Mouse (Mus musculus) CH12.LX (cell line): ENCODE results near the gene Mmrn1. TPM values are rescaled to one million over a fixed set of nuclear protein-coding genes. Genes with fewer than 3 reads are reported as not detected.

Experiments
- DNase-seq: peaks from one replicate; pipeline ENCODE4 v3.0.0-alpha.2; 2013; ENCODE audit errors: extremely low read depth
- H3K27ac ChIP-seq: 2 replicates; pipeline ENCODE4 v1.5.1; 2012; ENCODE audit warnings: low read depth, mild to moderate bottlenecking, control low read depth, moderate library complexity; ENCODE audit not compliant: insufficient read depth
- H3K27me3 ChIP-seq: replicated peaks from 2 replicates; pipeline ENCODE3; 2012; ENCODE audit warnings: inconsistent platforms
- H3K36me3 ChIP-seq, 2 experiments: replicated peaks in 1 of 2; 2 replicates each; pipeline versions ENCODE3 to v1.6.1; 2012; ENCODE audit warnings: inconsistent platforms in 1 of 2, low read length in 1 of 2, mild to moderate bottlenecking in 1 of 2, mixed read lengths in 1 of 2, moderate library complexity in 1 of 2; ENCODE audit not compliant: control insufficient read depth in 1 of 2, insufficient read depth in 1 of 2
- H3K4me1 ChIP-seq, 2 experiments: 2 replicates each; pipeline ENCODE4 v1.6.1; 2012; ENCODE audit warnings: inconsistent platforms in 1 of 2, moderate library complexity in 1 of 2; ENCODE audit not compliant: insufficient read depth in 2 of 2, control insufficient read depth in 1 of 2
- H3K4me2 ChIP-seq: 2 replicates; pipeline ENCODE4 v1.6.1; 2012; ENCODE audit warnings: low read depth, mild to moderate bottlenecking, control low read depth; ENCODE audit not compliant: poor library complexity, insufficient read depth, severe bottlenecking
- H3K4me3 ChIP-seq, 3 experiments: fragments of 150-350 bp in 1 of 3; sonication (generic) in 1 of 3; replicated peaks in 1 of 3; 2 replicates each; pipeline versions ENCODE3 to v1.5.1; 2011 to 2012; ENCODE audit warnings: low read depth in 2 of 3, low read length in 2 of 3, mild to moderate bottlenecking in 2 of 3, moderate library complexity in 2 of 3, control low read depth in 1 of 3, improper control_type of control experiment in 1 of 3, inconsistent platforms in 1 of 3, mixed read lengths in 1 of 3; ENCODE audit not compliant: poor library complexity in 1 of 3
- H3K79me2 ChIP-seq: replicated peaks from 2 replicates; pipeline ENCODE4 v1.6.1; 2012; ENCODE audit warnings: mild to moderate bottlenecking, moderate library complexity; ENCODE audit not compliant: control insufficient read depth, poor library complexity, insufficient read depth, severe bottlenecking; ENCODE audit errors: extremely low read depth
- H3K9ac ChIP-seq: 2 replicates; pipeline ENCODE4 v1.6.1; 2012; ENCODE audit warnings: low read depth, mild to moderate bottlenecking, control low read depth, moderate library complexity; ENCODE audit not compliant: insufficient read depth
- H3K9me3 ChIP-seq: replicated peaks from 2 replicates; pipeline ENCODE3; 2012; ENCODE audit warnings: low read length, inconsistent platforms, mixed read lengths
- CHD1 ChIP-seq: IDR thresholded peaks from 2 replicates; pipeline ENCODE4 v1.6.1; 2012; ENCODE audit warnings: low read depth, low read length, improper control_type of control experiment, inconsistent platforms
- CTCF ChIP-seq, 2 experiments: IDR thresholded peaks in 1 of 2; conservative IDR thresholded peaks in 1 of 2; 2 replicates each; pipeline ENCODE4 v1.5.1; 2011 to 2012; ENCODE audit warnings: low read depth in 2 of 2, low read length in 2 of 2, improper control_type of control experiment in 1 of 2, inconsistent platforms in 1 of 2, mild to moderate bottlenecking in 1 of 2, moderate library complexity in 1 of 2
- ELF1 ChIP-seq: IDR thresholded peaks from 2 replicates; pipeline ENCODE4 v1.6.1; 2014; ENCODE audit warnings: low read depth, mild to moderate bottlenecking, inconsistent platforms, low read length, improper control_type of control experiment
- EP300 ChIP-seq: IDR thresholded peaks from 2 replicates; pipeline ENCODE4 v1.6.1; 2011; ENCODE audit warnings: low read length, improper control_type of control experiment
- ETS1 ChIP-seq: conservative IDR thresholded peaks from 2 replicates; pipeline ENCODE4 v1.6.1; 2012; ENCODE audit warnings: low read depth, mild to moderate bottlenecking, inconsistent platforms, low read length, improper control_type of control experiment, moderate library complexity
- HCFC1 ChIP-seq: IDR thresholded peaks from 2 replicates; pipeline ENCODE4 v1.6.1; 2012; ENCODE audit warnings: low read depth, mild to moderate bottlenecking, inconsistent platforms, low read length, improper control_type of control experiment
- JUN ChIP-seq: IDR thresholded peaks from 2 replicates; pipeline ENCODE4 v1.6.1; 2011; ENCODE audit warnings: low read depth, mild to moderate bottlenecking, low read length, improper control_type of control experiment, moderate library complexity; ENCODE audit not compliant: insufficient read depth
- MAFK ChIP-seq: IDR thresholded peaks from 2 replicates; pipeline ENCODE4 v1.6.1; 2011; ENCODE audit warnings: low read length, improper control_type of control experiment; ENCODE audit not compliant: insufficient replicate concordance
- MEF2A ChIP-seq: IDR thresholded peaks from 2 replicates; pipeline ENCODE4 v1.6.1; 2014; ENCODE audit warnings: low read depth, mild to moderate bottlenecking, inconsistent platforms, low read length, improper control_type of control experiment, borderline replicate concordance
- MXI1 ChIP-seq: IDR thresholded peaks from 2 replicates; pipeline ENCODE4 v1.6.1; 2011; ENCODE audit warnings: mild to moderate bottlenecking, low read depth, low read length, improper control_type of control experiment
- MYC ChIP-seq: IDR thresholded peaks from 2 replicates; pipeline ENCODE4 v1.6.1; 2011; ENCODE audit warnings: low read depth, mild to moderate bottlenecking, improper control_type of control experiment, low read length
- PAX5 ChIP-seq: IDR thresholded peaks from 2 replicates; pipeline ENCODE4 v1.6.1; 2012; ENCODE audit warnings: low read length, inconsistent platforms, mixed read lengths
- POLR2A ChIP-seq: IDR thresholded peaks from 2 replicates; pipeline ENCODE4 v1.6.1; 2011; ENCODE audit warnings: low read depth, mild to moderate bottlenecking, improper control_type of control experiment, low read length
- POLR2AphosphoS2 ChIP-seq: IDR thresholded peaks from 2 replicates; pipeline ENCODE4 v1.6.1; 2011; ENCODE audit warnings: low read depth, low read length, improper control_type of control experiment
- RCOR1 ChIP-seq: conservative IDR thresholded peaks from 2 replicates; pipeline ENCODE4 v1.6.1; 2012; ENCODE audit warnings: low read depth, mild to moderate bottlenecking, inconsistent platforms, low read length, improper control_type of control experiment
- SMC3 ChIP-seq: IDR thresholded peaks from 2 replicates; pipeline ENCODE4 v1.6.1; 2011; ENCODE audit warnings: low read depth, low read length, improper control_type of control experiment
- TBP ChIP-seq: conservative IDR thresholded peaks from 2 replicates; pipeline ENCODE4 v1.6.1; 2011; ENCODE audit warnings: low read depth, low read length, improper control_type of control experiment
- TCF12 ChIP-seq: IDR thresholded peaks from 2 replicates; pipeline ENCODE4 v1.6.1; 2014; ENCODE audit warnings: low read depth, mild to moderate bottlenecking, inconsistent platforms, low read length, improper control_type of control experiment
- ZC3H11A ChIP-seq: IDR thresholded peaks from 2 replicates; pipeline ENCODE4 v1.6.1; 2012; ENCODE audit warnings: low read depth, mild to moderate bottlenecking, inconsistent platforms, low read length, improper control_type of control experiment
- dilution Hi-C: fragments of 300-500 bp; cut with MboI; formaldehyde crosslinking; loops from 2 replicates; pipeline ENCODE4 v1.14.3; 2020; ENCODE audit warnings: low sequenced_read_pairs; ENCODE audit not compliant: extremely low pct_unique_long_range_greater_than_20kb, extremely low pct_ligation_motif_present
- in situ Hi-C: fragments of 300-500 bp; cut with MboI; formaldehyde crosslinking; loops from 3 replicates; pipeline ENCODE4 v1.14.3; 2019; ENCODE audit warnings: low sequenced_read_pairs, low pct_ligation_motif_present, low pct_unique_long_range_greater_than_20kb, mixed read lengths
- polyA plus RNA-seq: library from polyadenylated mRNA; unstranded; fragments of >175 nt; gene quantifications from 2 replicates; pipeline ENCODE4 v1.2.1, GENCODE M21; 2012; ENCODE audit warnings: low read depth; ENCODE audit not compliant: insufficient read length
- total RNA-seq, 2 experiments: library from RNA; depleted of rRNA; stranded (reverse); fragments of 300-350 nt in 1 of 2; fragments of >200 nt in 1 of 2; gene quantifications; 2 replicates each; pipeline ENCODE4 v1.2.3; 2012 to 2014

Mmrn1 gene
- total and polyA plus RNA-seq, 3 experiments: not detected

DNA sequence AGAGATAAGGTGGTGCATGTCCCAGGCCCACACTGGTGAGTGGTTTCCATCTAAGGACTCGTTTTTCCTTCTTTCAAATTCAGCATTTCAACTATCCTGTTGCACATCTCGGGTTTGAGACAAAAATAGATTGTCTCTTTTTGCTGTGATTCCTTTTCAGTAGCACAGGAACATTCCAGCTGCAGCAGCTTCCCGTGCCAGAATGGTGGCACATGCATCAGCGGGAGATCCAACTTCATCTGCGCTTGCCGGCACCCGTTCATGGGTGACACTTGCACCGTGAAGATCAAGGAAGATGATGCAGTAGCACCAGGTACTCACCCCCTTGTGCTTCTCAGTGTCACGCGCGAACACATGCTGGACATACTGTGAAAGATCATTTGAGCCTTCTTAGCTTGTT lies 62.1 kb downstream of the Mmrn1 start:
- DNase-seq: no peak
- Histone ChIP-seq H3K9me3 (peaks cover 48% of the 10 kb centered on the region), H3K4me3 (no peak overlapping the region), H3K36me3 (no peaks in the 10 kb centered on the region), H3K4me1 (no peaks in the 10 kb centered on the region), H3K79me2 (no peaks in the 10 kb centered on the region), H3K27ac (no peak overlapping the region), H3K4me2 (no peak overlapping the region), H3K27me3 (no peaks in the 10 kb centered on the region), H3K9ac (no peak overlapping the region)
- in situ Hi-C loops (loop anchor here (10.0 kb wide), 1 partner anchor 308 kb away; no protein-coding TSS in a partner anchor), dilution Hi-C loops (no loop called here)
- TF ChIP-seq MAFK (no peak), HCFC1 (no peak)

DNA sequence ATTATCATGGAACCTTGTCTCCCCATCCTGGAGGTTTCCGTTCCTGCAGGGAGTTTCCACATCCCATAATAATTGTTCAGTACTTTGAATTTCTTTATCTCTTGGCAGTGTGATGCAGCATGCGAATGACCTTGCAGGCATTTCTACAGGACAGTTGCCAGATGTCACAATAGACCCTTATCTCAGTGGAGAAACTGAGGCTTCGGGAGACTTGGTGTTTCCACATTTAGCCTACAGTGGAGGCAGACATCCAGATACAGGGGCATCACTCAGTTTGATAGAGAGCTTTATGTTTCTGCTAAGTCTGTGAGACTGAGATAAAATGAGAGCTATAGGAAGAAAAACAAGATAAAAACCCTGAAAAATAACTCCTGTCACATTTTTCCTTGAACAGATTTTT lies 63.0 kb downstream of the Mmrn1 start:
- Histone ChIP-seq H3K9me3 (peaks cover 52% of the 10 kb centered on the region), H3K27ac (no peak overlapping the region), H3K27me3 (no peaks in the 10 kb centered on the region), H3K4me1 (no peaks in the 10 kb centered on the region), H3K36me3 (no peaks in the 10 kb centered on the region), H3K9ac (no peak overlapping the region), H3K4me3 (no peak overlapping the region), H3K4me2 (no peak overlapping the region), H3K79me2 (no peaks in the 10 kb centered on the region)
- dilution Hi-C loops: no loop called here
- TF ChIP-seq TCF12 (no peak), TBP (no peak), MEF2A (no peak), ELF1 (no peak), CTCF (conservative IDR thresholded peaks at IDR 0.05 in 1 of 2, IDR thresholded peaks at IDR 0.05 in 1 of 2; ENCODE audit: low read depth in 2 of 2, low read length in 2 of 2) (no peak), JUN (no peak)
- in situ Hi-C loops: loop anchor here (10.0 kb wide), 1 partner anchor 307 kb away; no protein-coding TSS in a partner anchor
- DNase-seq: no peak

DNA sequence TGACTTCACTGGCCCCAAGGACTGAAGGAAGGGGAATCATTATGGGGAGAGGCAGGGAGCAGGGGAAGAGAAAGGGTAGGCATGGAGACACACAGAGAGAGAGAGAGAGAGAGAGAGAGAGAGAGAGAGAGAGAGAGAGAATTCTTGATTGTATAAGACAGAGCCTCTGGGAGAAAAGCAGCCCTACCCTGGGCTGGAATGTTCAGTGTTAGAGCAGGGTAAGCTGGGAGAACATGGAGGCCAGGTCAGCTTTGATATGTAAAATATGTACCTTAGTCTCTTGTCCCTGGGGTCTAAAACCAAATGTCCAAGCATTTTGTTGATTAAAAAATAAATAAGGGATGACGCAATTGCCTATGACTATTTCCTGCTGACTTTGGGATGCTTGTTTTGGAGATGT lies 67.6 kb downstream of the Mmrn1 start:
- no peak overlapping the region for H3K27ac ChIP-seq
- H3K79me2 ChIP-seq: no peaks in the 10 kb centered on the region
- H3K9ac ChIP-seq: no peak overlapping the region
- in situ Hi-C loops: no loop called here
- DNase-seq: no peak
- H3K36me3 ChIP-seq: no peaks in the 10 kb centered on the region
- no peak overlapping the region for H3K4me3 ChIP-seq
- no peak for TF ChIP-seq CHD1
- no peak for TF ChIP-seq JUN
- no peak for TF ChIP-seq TCF12
- TF ChIP-seq POLR2A: no peak
- no peak for TF ChIP-seq POLR2AphosphoS2
- no peak for TF ChIP-seq ZC3H11A
- no peak for TF ChIP-seq EP300
- TF ChIP-seq MXI1: no peak
- no peak for TF ChIP-seq MYC
- TF ChIP-seq RCOR1: no peak
- TF ChIP-seq SMC3: no peak
- no peak for TF ChIP-seq ETS1
- TF ChIP-seq PAX5: no peak
- peaks cover 48% of the 10 kb centered on the region for H3K9me3 ChIP-seq
- no peaks in the 10 kb centered on the region for H3K4me1 ChIP-seq
- H3K27me3 ChIP-seq: no peaks in the 10 kb centered on the region
- dilution Hi-C loops: no loop called here
- no peak overlapping the region for H3K4me2 ChIP-seq
